Comparison of ENCODE assay signal across 23 mouse cellular contexts in the genomic region with DNA sequence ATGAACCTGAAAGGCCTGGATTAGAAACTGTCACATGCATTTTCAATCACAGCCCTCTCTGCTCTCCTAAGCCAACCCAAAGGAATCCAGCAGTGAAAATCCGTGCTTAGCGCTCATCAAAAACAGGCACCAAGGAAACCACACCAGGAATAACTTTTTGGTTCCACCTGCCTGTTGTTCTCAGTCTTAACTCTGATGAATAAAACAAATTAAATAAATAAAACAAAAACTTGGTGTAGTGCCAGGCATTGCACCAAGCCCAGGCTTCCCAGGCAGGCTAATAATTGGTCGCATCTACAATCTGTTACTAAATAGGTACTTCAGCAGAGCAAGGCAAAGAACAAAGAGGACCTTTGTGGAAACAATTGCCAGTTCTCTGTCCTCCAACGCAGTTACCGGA.
DNase-seq lines count a peak whose midpoint lies in the region; ATAC-seq lines count a peak whose summit lies in the region.
"Had no signal": no experiment of that assay in that cellular context is flagged by ENCODE, and none has a peak within 500 bp of the region (broad histone marks: within the 10 kb centered on the region; RNA-seq: fewer than 3 reads in every experiment).

No protein-coding gene starts in this region.

- 43% methylated on average over 5 of the region's 5 CpGs for WGBS in hindbrain, embryonic 15.5 days
- 75% methylated on average over 5 of the region's 5 CpGs for WGBS in hindbrain, embryonic 10.5 days
- WGBS in midbrain, embryonic 11.5 days: 60% methylated on average over 5 of the region's 5 CpGs
- 29% methylated on average over 5 of the region's 5 CpGs for whole genome bisulfite sequencing in midbrain, embryonic 13.5 days

- no peak for DNase-seq in hindbrain, embryonic 10.5 days (ENCODE audit: low spot score)
- DNase-seq in midbrain, embryonic 11.5 days (ENCODE audit: low spot score, missing footprints): peak; percentile 82
- peak; percentile 24 for DNase-seq in brain, adult 2 months (ENCODE audit: low read depth, low spot score)
- peak; percentile 10 for DNase-seq in retina, embryonic 14.5 days (ENCODE audit: low spot score)
- DNase-seq in spleen, adult 18-20 months: no peak
- DNase-seq: adrenal gland, postnatal 14 days; cerebellum, adult 2 months; gastrocnemius, adult 2 months; heart, postnatal 36 days; right cerebral cortex, postnatal 4 days; thymus, postnatal 14 days had no signal

- no peaks in the 10 kb centered on the region for H3K36me3 ChIP-seq in hindbrain, embryonic 15.5 days
- no peaks in the 10 kb centered on the region for H3K36me3 ChIP-seq in hindbrain, embryonic 10.5 days
- no peaks in the 10 kb centered on the region for H3K36me3 ChIP-seq in midbrain, embryonic 11.5 days (ENCODE audit: control insufficient read depth, insufficient read depth, low read length)
- H3K36me3 ChIP-seq in midbrain, embryonic 13.5 days: no peaks in the 10 kb centered on the region
- H3K36me3 ChIP-seq: embryonic facial prominence, embryonic 12.5 days; heart, embryonic 13.5 days; intestine, embryonic 15.5 days; limb, embryonic 13.5 days; liver, embryonic 15.5 days; midbrain, embryonic 12.5 days had no signal

- no peaks in the 10 kb centered on the region for H3K9me3 ChIP-seq in hindbrain, embryonic 15.5 days
- H3K9me3 ChIP-seq in hindbrain, embryonic 10.5 days: no peaks in the 10 kb centered on the region
- H3K9me3 ChIP-seq in midbrain, embryonic 11.5 days (ENCODE audit: control insufficient read depth, low read length): no peaks in the 10 kb centered on the region
- H3K9me3 ChIP-seq in midbrain, embryonic 13.5 days: no peaks in the 10 kb centered on the region
- H3K9me3 ChIP-seq: embryonic facial prominence, embryonic 12.5 days; heart, embryonic 13.5 days; intestine, embryonic 15.5 days; limb, embryonic 13.5 days; liver, embryonic 15.5 days; midbrain, embryonic 12.5 days had no signal

- H3K4me2 ChIP-seq in hindbrain, embryonic 15.5 days: peak overlapping the region; percentile 8; the same call in 1 of the 2 replicates
- H3K4me2 ChIP-seq in midbrain, embryonic 11.5 days: no peak overlapping the region
- H3K4me2 ChIP-seq in midbrain, embryonic 13.5 days (replicated peaks): no peak overlapping the region
- H3K4me2 ChIP-seq: embryonic facial prominence, embryonic 12.5 days; heart, embryonic 13.5 days; intestine, embryonic 15.5 days; limb, embryonic 13.5 days; liver, embryonic 15.5 days; midbrain, embryonic 12.5 days had no signal

- no peak; the same call in 1 of the 2 replicates for ATAC-seq in hindbrain, embryonic 15.5 days (ENCODE audit: low FRiP score, low read depth)
- ATAC-seq in midbrain, embryonic 11.5 days (ENCODE audit: low FRiP score): no peak
- ATAC-seq in midbrain, embryonic 13.5 days: no peak
- ATAC-seq: intestine, embryonic 15.5 days; Patski had no signal

- no peaks in the 10 kb centered on the region for H3K27me3 ChIP-seq in hindbrain, embryonic 15.5 days
- no peaks in the 10 kb centered on the region for H3K27me3 ChIP-seq in hindbrain, embryonic 10.5 days (ENCODE audit: insufficient read depth, poor library complexity, severe bottlenecking)
- H3K27me3 ChIP-seq in midbrain, embryonic 11.5 days (ENCODE audit: control insufficient read depth, insufficient read depth, low read length): no peaks in the 10 kb centered on the region
- no peaks in the 10 kb centered on the region for H3K27me3 ChIP-seq in midbrain, embryonic 13.5 days
- H3K27me3 ChIP-seq: heart, embryonic 13.5 days; intestine, embryonic 15.5 days; limb, embryonic 13.5 days; liver, embryonic 15.5 days; midbrain, embryonic 12.5 days; Patski had no signal

- no peak overlapping the region for H3K9ac ChIP-seq in hindbrain, embryonic 15.5 days
- H3K9ac ChIP-seq in midbrain, embryonic 11.5 days (ENCODE audit: low read length): no peak overlapping the region
- H3K9ac ChIP-seq in midbrain, embryonic 13.5 days (replicated peaks): no peak overlapping the region
- H3K9ac ChIP-seq: embryonic facial prominence, embryonic 12.5 days; heart, embryonic 13.5 days; intestine, embryonic 15.5 days; limb, embryonic 13.5 days; liver, embryonic 15.5 days; midbrain, embryonic 12.5 days had no signal

- no peak overlapping the region for H3K4me3 ChIP-seq in hindbrain, embryonic 15.5 days
- H3K4me3 ChIP-seq in hindbrain, embryonic 10.5 days: no peak overlapping the region
- H3K4me3 ChIP-seq in midbrain, embryonic 11.5 days (ENCODE audit: low read depth, low read length): no peak overlapping the region
- H3K4me3 ChIP-seq in midbrain, embryonic 13.5 days (replicated peaks): no peak overlapping the region
- H3K4me3 ChIP-seq: embryonic facial prominence, embryonic 12.5 days; erythroblast, embryonic 14.5 days; gastrocnemius, adult 2 months; heart, embryonic 13.5 days; intestine, embryonic 15.5 days; limb, embryonic 13.5 days; liver, embryonic 15.5 days; midbrain, embryonic 12.5 days had no signal

- H3K4me1 ChIP-seq in hindbrain, embryonic 15.5 days (replicated peaks): peaks cover 6% of the 10 kb centered on the region; the same call in 1 of the 2 replicates
- no peaks in the 10 kb centered on the region for H3K4me1 ChIP-seq in hindbrain, embryonic 10.5 days (replicated peaks)
- peaks cover 3% of the 10 kb centered on the region; the same call in 1 of the 2 replicates for H3K4me1 ChIP-seq in midbrain, embryonic 11.5 days (ENCODE audit: control insufficient read depth, insufficient read depth, low read length)
- H3K4me1 ChIP-seq in midbrain, embryonic 13.5 days (replicated peaks): peaks cover 7% of the 10 kb centered on the region; the same call in 1 of the 2 replicates
- H3K4me1 ChIP-seq: heart, embryonic 13.5 days; intestine, embryonic 15.5 days; liver, embryonic 15.5 days had no signal

- H3K27ac ChIP-seq in hindbrain, embryonic 15.5 days (replicated peaks): no peak overlapping the region
- H3K27ac ChIP-seq in hindbrain, embryonic 10.5 days: no peak overlapping the region
- no peak overlapping the region for H3K27ac ChIP-seq in midbrain, embryonic 11.5 days (ENCODE audit: low read depth, low read length)
- H3K27ac ChIP-seq in midbrain, embryonic 13.5 days: no peak overlapping the region
- H3K27ac ChIP-seq: embryonic facial prominence, embryonic 12.5 days; gastrocnemius, adult 2 months; heart, embryonic 13.5 days; intestine, embryonic 15.5 days; limb, embryonic 13.5 days; liver, embryonic 15.5 days; macrophage; midbrain, embryonic 12.5 days; stomach, postnatal 0 days had no signal

Comparison
In these comparisons a context has a peak if more than half of its experiments do, and no peak if none do; other contexts are left out.
1. DNase-seq: peak in midbrain, embryonic 11.5 days (single experiment), brain, adult 2 months (single experiment) and retina, embryonic 14.5 days (single experiment); none in hindbrain, embryonic 10.5 days (single experiment) and spleen, adult 18-20 months (0 of 2).